Mouse (Mus musculus) cerebellum, postnatal 4 days (tissue): ENCODE measurements around the gene Mif.
"Not testable (repeated sequence)": the region's sequence is repeated elsewhere in the genome, so short reads cannot be mapped to it uniquely, and the experiment has no call there.

Experiments
- DNase-seq, 2 experiments: peaks; one replicate each; pipeline ENCODE4 v3.0.0; 2022; ENCODE audit warnings: low spot score in 2 of 2, mixed read lengths in 1 of 2

Gene Mif

GRCm38 (mm10) chr10:75859786-75860470, at the start of gene Mif:
TSS of gene Mif (minus strand) at chr10:75860240.
- DNase-seq: peak; percentile 62 to 83

DNA sequence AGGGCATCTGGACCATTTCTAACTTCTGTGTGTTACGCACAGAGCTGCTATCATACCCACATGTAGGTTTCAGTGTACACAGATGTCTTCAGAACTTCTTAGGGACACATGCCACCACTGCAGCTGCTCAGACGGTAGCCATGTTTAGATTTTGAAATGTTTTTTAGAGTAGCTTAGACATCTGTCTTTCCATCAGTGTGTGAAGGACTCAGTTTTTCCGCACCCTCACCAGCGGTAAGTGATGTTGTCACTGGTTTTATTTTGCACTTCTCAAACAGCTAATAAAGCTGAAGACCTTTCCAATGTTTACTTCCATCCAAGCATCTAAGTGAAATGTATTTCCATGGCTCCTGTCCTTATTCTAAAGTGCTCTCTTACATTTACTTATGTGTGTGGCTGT, 46.8 kb upstream of the Mif start:
- DNase-seq: no peak

GRCm38 (mm10) chr10:75904391-75904790, 44.4 kb upstream of the Mif start:
- DNase-seq: no peak

DNA sequence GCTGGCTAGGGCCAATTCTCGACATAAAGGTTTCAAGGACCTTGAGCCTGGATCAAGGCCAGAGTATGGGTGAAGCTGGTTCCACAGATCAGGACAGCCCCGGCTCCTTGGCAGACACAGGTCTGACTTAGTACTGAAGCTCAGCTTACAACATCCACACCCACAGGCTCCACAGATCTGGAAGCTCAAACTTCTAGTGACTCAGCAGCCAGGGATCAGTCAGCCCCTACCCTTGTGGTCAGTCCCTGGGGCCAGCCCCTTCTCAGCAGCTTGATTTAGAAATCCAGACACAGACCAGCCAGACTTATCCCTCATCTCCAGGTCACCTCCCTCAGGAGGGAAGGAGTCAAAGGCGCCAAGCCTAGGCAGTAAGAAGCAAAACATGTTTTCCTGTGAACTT, 38.8 kb upstream of the Mif start:
- no peak for DNase-seq

GRCm38 (mm10) chr10:75898039-75898564, 38.1 kb upstream of the Mif start:
- no peak for DNase-seq

DNA sequence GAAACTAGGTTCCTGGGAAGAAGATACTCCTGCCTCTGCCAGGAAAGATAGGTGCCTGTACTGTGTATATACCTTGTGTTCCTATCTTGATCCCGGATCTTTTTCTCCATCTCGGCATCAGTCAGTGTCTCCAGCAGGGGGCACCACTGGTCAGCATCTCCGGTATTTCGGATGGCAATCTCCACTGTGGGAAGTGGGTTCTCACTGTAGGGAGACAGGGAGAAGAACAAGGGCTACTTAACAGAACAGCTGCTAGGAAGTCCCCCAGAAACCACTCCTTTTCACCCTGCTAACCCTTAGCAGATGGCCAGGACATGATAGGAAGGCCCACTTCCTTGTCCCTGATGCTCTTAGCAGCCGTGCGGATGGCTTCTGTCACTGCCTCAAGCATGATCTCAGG, 37.3 kb upstream of the Mif start:
- DNase-seq: peak; percentile 66 to 79

DNA sequence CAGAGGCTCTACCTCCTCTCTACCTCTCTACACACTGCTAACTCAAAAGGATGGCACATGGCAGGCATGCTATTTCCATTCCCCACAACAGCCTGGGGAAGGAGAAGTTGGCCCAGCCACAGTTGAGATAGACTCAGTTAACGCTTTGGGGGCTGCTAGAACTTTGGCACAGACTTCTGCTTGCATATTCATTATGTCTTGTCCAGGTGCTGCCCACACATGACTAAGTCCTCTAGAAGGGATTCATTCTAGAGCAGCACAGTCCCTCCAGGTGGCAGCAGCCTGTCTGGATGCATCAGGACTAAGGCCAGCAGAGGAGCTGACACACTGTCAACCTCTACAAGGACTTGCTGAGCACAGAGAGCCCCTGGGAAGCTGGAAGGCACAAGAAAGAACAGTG, 36.2 kb upstream of the Mif start:
- no peak for DNase-seq

DNA sequence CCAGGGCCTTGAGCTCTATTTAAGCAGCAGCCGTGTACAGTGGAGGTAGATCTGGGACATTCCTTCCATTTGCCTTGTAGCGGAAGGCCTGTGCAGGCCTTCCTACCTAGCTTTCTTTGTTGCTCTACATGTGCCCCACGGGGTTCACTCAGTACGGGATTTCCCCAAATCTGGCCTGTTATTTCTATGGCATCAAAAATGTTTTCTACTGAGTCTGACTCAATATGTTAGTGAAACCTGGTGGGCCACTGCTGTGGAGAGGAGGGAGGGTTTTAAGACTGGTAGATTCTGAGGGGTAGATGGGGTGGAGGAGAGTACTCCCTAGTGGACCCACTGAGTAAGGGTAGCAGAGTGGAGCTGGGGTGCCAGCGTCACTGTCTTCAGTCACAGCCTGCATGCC, 35.7 kb upstream of the Mif start:
- no peak for DNase-seq

DNA sequence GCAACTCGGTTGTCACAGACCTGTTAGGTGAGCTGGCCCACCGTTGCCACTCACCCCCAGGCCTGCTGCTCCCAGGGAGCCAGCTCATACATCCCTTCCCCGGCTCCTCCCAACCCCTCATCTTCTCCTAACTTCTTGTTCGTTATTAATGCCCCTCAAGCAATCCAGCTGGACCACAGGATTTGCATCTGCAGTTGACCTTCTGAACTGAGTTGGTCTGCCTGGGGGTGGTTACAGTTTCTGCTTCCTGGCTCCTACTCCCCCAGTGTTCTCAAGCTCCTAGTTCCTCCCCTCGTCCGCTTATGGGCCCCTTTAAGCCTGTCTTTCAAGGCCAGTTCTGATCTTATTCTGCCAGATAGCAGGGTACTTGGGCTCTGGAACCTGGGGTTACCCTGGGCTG, 34.6 kb upstream of the Mif start:
- no peak for DNase-seq

DNA sequence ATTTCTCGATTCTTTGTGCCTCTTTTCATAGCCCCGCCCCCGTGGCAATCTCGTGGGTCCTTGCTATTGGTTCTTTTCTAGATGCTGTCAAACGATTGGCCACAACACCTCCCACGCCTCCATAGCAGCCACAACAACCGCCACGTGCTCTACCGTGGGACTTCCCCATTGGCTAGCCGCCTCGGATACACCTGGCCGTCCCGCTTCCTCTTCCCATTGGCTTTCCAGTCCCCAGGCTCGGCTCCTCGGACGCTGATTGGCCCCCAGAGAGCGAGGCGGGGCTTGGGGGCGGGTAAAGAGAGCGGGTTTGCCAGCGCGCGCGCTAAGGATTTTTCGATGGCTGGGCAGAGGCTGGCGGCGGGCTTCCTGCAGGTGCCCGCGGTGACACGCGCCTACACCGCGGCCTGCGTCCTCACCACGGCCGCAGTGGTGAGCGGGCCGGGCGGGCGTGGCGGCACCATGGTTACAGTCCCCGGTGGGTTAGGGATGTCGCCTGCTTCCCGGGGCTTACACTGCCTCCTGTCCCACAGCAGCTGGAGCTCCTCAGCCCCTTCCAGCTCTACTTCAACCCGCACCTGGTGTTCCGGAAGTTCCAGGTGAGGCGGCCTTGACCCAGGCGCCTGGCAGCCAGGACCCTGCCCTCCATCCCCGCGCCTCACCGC, 33.2 kb upstream of the Mif start, which contains the start of gene Derl3:
Derl3 (plus strand) TSS at position 325 of the 662 bp plus-strand sequence.
- peak; percentile 90 to 91 for DNase-seq

DNA sequence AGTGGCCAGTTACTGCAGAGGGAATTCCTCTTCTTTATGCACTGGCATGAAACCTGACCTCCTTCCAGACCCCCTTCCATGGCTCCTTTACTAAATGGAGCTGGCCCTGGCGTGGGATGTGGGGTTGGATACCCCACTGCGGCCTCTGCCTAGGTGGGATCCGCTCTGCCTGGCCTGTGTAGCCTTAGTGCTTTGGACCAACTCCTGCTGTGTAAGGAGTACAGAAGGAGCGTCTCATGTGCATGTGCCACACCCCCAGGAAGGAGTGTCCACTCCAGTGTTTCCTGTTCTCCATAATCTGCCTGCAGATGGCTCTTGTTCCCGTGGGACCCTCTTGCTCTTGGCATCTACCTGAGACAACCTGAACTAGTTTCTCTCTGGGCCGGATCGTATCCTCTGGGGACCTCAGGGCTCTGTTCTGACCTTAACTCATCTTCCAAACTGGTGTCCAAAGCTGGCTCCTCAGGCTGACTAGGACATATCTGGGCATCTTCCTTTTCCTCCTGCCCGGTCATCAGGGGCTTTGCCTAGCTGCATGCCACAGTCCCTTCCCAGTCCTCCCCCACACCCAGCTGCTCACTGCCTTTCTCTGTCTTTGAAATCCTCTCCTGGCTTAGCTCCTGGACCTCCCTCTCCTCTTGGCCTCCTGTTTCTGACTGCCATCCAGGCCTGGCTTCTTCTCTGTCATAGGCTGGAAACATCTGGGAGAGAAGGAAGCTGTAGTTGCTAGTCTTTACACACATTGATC, 29.5 kb upstream of the Mif start:
- DNase-seq: no peak

DNA sequence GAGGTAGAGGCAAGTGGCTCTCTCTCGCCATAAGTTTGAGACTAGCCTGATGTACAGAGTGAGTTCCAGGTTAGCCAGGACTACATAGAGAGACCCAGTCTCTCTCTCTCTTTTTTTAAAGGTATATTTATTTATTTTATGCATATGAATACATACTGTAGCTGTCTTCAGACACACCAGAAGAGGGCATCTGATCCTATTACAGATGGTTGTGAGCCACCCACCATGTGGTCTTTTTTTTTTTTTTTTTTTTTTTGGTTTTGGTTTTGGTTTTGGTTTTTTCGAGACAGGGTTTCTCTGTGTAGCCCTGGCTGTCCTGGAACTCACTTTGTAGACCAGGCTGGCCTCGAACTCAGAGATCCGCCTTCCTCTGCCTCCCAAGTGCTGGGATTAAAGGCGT, 27.5 kb upstream of the Mif start:
- not testable (repeated sequence) for DNase-seq

DNA sequence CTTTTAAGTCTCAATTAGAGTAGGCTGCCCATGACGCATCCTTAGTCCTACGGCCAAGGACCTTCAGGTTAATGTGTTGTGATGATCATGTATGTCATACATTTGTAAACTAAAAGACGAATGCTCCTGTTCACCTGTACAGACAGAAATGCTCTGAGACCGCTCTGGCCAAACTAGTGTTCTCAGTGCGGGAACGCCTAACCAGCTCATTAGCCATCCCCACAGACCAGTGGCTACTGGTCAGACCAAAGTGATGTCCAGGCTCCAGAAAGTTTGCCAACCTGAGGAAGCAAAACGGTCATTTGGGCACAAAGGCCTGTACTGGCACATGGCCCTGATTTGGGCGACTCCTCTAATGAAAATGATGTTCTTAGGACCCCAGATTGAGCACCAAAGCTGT, 24.7 kb upstream of the Mif start:
- DNase-seq: no peak

GRCm38 (mm10) chr10:75883232-75883552, 23.2 kb upstream of the Mif start:
- peak; percentile 53 to 75 for DNase-seq

- DNase-seq: no peak
Observed at GRCm38 (mm10) chr10:75882433-75883231, 22.6 kb upstream of the Mif start.

DNA sequence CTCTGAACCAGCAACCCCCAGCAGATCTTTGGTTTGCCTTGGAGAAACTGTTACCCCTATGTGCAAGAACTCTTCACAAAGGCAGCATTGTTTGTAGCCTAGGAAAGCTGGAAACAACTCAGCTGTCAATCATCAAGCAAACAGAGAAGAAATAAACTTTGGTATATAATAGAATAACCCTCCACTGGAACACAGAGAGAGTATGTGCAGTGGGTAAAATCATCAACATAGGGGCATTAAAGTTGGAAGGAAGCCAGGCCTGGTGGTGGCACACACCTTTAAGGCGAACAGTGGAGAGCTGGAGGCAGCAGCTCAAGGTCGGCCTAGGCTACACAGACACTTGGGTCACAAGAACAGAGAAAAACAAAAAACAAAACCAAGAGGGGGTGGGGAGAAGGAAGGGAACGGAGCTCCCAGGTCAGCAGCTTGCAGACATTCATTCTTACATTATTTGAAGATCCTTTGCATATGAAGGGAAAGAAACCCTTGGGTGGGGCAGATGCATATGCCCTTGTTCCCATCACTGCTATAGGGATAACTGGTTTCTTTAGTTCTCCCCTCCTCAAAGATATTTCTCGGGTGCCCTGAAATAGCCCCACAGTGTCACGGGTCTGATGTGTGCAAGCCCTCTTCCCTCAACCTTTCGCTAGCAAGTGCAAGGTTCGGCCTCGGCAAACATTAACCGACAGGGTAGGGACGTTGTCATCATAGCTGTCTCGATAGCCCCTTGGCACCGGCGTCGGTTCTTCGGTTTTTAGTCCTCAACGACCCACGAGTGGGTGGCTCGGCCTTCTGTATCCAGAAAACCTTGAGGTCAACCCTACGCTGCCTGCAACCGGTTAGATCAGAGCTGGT, 21.8 kb upstream of the Mif start:
- no peak for DNase-seq

- DNase-seq: no peak
Observed at GRCm38 (mm10) chr10:75880771-75881577, 20.9 kb upstream of the Mif start.

- no peak for DNase-seq
Observed at GRCm38 (mm10) chr10:75880351-75880750, 20.3 kb upstream of the Mif start.

GRCm38 (mm10) chr10:75878836-75879235, 18.8 kb upstream of the Mif start:
- DNase-seq: no peak

- DNase-seq: no peak
Observed at GRCm38 (mm10) chr10:75873543-75874170, 13.6 kb upstream of the Mif start.
